Mouse (Mus musculus) embryo, embryonic 10.5 days (tissue): ENCODE measurements around the gene Cyp1a1.

Experiments
- DNase-seq: peaks from one replicate; pipeline ENCODE4 v3.0.0-alpha.2; 2015; ENCODE audit warnings: low spot score

The Cyp1a1 gene

DNA sequence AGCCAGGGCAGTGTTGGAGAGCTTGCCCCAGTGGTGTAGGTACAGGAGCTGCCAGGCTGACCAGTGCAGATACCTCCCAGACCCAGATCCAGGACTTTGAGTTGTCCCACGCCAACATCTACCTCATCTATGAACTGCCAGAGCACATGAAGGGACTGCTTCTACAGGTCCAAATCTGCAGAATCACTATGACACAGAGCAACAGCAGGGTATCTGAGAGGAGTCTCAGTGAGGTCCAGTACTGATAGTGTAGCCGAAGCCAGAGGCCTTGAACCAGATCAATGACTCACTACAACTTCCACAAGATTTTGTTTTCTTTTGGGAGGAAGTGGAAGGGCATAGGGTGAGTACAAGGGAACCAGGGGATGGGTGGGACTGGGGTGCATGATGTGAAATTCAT is at the start of gene Cyp1a1:
TSS of gene Cyp1a1 (plus strand) at position 178 of the 400 bp plus-strand sequence.
- DNase-seq, result no peak

DNA sequence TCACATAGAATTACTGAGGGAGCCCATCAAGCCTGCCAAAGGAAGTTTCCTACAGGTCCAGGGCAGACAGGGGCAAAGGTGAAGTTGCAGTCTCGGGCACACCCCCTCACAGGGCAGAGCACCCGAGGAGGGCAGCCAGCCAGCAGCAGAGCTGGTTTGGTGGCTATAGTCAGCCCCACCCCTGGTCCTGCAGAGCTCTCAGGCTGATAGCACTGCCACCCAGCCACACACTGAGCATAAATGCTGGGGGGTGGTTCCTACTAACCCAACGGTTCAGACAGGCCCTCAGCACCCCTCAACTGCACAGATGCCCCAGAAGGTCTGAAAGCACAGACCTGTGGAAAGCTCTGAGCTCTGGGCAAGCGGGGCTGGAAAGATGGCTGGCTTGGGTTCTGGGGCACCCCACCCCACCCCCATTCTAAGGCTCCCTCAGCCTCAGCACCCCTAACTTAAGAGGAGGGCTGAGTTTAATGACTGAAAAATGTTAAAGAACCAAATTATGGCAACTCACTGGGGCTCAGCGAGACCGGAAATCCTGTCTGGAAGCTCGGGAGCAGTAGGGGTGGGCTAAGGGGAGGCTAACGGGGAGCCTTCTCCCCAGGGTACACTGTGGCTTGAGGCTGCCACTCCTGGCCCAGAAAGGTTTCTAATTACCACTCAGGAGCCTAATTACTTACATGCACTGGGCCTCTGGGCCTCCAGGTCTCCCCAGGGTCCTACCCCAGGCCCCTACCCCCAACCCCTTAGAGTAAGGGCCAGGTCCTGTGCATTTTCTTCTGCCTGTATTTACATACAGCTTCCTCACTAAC is 48.9 kb upstream of the Cyp1a1 start:
- no peak for DNase-seq

DNA sequence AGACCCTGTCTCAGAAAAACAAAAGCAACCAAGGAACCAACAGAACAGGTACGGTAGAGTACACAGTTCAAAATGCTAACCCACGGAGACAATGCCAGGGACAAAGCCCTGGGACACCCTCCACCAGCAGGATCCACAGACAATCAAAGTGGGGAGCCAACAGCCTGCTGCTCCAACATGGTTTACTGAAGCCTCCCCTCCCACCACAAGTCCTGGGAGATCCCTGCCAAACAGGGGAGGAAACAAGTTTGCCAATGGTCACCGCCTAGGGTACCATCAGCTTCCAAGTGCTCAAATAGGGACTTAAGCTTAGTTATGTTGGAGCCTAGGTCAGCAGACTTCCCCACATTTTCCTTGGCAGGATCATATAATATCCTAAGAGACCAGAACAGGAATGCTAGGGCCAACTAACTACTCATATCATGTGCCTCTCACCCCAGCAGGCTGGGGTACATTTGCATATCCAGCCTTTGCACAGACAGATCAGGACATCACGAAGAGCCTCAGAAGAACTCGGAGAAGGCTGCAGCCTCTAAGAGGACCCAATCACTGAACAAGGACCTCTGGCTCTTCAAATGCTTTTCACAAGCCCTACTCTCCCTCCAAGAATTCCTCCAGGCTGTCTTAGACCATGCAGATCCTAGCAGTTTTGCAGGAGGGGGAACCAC is 47.9 kb upstream of the Cyp1a1 start:
- no peak for DNase-seq

DNA sequence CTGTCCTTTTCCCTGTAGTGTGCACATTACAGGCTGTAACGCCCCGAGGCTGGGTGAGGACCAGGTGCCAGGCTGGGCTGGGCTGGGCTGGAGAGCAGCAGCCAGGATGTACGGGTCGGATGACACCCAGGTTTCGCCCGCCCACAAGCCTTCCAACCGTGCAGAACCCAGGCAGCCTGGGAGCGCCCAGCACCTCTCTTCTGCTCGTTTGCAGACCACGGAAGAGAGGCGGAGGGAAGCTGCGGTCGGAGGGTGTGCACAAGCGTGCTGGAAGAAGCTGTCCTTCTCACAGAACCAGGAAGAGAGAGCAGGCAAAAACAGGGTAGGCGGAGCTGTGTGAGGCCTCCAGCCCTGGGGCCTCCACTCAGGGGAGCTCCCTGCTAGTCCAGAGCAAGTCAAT is 47.3 kb upstream of the Cyp1a1 start:
- DNase-seq, result no peak

- DNase-seq, result no peak
These were observed 46.7 kb upstream of the Cyp1a1 start for GRCm38 (mm10) chr9:57641022-57641421.

DNA sequence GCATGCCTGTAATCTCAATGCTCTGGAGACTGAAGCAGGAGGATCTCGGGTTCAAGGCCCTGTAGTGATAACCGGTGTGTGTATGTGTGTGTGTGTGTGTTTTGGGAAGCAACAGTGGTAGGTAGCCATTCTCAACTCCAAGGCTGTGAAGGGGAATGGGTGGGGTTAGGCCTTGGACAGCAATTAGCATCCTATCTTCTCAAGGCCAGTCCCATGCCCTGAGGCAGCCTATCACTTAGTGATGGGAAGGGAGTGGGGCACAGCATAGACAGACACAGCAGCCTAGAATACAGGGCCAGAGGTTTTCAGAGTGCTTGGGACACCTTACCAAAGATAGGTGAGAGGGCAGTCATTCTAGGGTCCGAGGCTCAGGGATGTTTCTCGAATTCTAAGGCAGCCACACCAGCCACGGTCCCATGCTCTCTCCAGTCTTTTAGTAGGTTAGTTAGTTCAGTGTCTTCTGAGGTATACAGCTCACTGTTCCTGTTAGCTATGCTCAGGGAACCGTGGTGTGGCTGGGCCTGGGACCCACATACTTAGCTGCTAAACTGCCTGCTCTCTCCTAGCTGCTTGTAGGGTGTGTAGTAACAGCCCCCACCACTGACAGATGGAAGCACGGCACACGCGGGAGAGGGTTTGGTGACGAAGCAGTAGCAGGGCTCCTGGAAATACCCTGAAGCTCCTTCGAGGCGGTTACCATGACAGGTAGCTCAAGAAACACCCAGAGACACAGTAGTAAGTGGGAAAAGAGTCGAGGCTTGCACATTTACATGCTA is 45.8 kb upstream of the Cyp1a1 start:
- no peak for DNase-seq

GRCm38 (mm10) chr9:57643169-57643855 is 44.4 kb upstream of the Cyp1a1 start:
- DNase-seq, result no peak

- DNase-seq, result no peak
These were observed 43.9 kb upstream of the Cyp1a1 start for GRCm38 (mm10) chr9:57643856-57644180.

DNA sequence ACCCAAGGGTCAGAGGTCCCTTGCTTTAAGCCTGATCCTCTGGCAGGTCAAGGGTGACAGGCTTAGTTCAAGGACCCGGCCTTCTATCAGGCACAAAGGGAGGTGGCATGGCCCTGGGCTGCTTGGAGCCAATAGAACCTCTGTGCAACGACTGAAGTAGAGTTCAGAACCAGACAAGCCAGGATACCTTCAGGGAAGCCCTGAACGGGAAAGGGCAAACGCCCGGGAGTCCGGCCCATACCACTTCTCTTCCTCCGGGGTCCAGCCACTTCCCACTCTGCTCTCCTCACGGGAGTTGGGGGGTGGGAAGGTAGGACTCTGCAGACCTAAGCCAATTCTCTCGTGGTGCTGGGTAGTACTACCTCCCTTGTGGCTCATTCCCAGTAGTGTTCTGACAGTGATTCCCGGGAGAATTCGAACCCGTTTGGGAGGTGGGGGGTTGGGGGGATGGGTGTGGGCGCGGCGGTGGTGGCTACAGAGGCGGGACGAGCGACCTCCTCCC is 43.2 kb upstream of the Cyp1a1 start:
- peak; percentile 49 for DNase-seq

DNA sequence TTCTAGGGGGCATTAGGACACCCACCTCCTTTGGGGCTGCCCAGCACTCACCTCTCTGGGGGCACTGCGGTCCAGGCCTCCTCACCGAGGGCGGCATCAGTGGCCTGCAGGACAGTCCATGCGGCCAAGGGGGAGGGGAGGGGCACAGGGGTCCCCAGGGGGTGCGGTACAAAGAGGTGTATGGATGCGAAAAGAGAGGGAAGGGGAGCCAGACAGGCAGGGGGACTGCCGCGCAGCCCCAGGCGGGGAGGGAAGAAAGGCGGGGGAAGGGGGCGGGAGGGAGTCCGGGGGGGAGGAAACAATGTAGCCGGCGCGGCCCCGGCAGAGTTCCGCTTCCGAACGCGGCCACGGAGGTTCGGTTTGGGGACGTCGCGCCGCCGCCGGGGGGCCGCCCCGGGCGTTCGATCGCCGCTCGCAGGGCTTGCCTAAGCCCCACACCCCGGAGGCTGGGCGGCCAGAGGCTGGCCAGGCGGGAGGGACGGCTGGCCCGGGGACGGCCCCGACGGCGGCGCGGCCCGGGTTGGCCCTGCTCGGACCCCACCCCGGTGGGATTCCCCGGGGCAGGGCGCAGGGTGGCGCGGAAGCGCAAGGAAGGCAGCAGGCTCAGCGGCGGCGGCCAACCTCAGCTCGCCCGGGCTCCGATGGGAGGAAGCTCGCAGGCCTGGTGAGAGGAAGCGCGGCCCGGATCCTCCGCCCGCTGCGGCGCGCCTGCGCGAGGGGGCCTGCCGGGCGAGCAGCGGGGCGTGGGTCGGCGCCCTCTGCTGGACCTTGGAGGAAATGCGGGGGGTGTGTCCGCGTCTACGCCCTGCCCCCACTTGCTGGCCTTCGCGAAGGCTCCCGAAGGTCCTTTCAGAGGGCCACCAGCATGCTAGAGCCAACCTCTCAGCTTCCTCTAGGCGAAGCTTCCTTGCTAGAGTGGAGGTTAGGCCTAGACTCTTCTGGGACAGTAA is 42.5 kb upstream of the Cyp1a1 start:
- DNase-seq, result peak; percentile 93

DNA sequence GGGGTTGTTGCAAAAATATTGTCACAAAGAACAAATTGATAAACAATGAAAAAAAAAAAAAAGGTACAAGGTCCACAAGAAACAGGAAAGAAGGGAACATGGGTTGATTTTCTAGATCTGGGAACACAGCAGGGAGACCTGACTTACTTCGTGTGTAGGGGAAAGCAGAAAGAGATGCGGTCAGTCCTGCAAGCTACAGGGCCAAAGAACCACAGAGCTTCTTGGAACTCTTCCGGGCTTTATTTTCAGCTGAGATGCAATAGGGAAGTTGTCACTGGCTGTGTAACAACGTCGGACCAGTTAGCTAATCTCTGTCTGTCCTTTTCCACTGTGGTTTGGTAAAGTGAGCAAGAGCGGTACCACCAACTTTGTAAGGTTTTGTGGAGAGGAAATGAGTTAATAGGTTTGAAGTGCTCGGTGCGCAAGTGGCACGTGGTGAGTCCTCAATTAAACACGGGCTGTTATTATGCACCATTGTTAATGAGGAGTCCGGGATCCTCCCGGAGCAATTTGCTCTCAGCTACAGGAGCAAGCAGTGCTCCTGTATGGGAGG is 41.1 kb upstream of the Cyp1a1 start:
- no peak for DNase-seq

- DNase-seq, result no peak
These were observed 40.2 kb upstream of the Cyp1a1 start for GRCm38 (mm10) chr9:57647286-57648108.

- no peak for DNase-seq
These were observed 37.5 kb upstream of the Cyp1a1 start for GRCm38 (mm10) chr9:57650130-57650785.

DNA sequence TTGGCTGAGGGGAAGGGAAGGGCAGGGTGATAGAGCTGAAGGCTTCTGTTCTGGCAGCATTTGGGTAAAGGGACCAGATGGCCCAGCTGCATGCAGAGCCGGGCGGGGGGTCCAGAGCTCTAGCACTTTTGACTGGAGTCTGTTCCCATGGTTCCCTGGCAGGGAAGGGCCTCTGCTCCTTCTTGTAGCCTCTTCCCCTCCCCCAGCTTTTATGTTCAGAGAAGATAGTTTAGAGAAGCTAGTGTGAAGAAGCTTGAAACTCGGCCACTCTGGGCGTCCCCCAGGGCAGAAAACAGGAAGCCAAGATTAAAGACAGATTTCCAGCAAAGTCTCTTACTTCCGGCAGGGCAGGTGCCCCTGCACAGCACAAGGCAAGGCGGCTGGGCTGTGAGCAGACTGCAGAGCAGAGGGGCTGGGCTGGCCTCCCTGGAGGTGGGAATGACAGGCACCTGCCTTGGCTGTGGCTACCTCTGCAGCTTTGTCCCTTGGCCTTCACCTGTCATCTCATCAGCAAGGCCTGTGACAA is 36.9 kb upstream of the Cyp1a1 start:
- DNase-seq, result peak; percentile 42

DNA sequence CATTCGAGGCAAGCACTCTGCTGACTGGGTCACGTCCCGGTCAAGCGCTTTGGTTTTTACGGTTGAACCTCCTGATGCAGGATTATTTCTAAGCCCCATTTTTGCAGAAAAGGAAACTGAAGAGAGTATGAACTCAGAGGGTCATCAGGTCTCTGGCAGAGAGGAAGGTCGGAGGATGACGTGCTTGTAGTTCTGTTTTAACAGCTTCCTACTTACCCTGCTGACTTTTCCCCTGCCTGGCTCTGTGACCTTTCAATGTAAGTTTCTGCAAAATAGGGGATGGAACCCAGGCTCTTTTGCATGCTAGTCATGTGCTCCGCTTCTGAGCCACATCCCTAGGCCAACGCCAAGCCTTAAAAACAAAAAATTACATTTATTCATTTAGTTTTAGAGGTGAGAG is 35.4 kb upstream of the Cyp1a1 start:
- DNase-seq, result no peak

DNA sequence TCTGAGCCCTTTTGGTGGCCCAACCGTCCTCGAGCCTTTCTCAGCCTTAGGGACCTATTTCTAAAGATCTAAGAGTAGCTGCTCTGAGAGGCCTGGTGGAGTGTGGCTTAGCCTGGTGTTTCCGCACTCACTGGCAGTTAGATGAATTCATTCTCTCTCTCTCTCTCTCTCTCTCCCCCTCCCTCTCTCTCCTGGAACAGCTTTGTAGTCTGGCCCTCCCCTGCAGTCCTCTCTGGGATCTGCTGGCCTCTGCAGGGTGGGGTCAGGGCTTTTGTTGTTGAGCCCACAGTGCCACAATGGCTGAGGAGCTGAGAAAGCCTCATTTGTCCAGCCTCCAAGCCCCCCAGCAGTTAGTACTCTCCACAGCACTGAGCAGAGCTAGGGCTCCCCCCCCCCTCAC is 34.9 kb upstream of the Cyp1a1 start:
- DNase-seq, result peak; percentile 59

DNA sequence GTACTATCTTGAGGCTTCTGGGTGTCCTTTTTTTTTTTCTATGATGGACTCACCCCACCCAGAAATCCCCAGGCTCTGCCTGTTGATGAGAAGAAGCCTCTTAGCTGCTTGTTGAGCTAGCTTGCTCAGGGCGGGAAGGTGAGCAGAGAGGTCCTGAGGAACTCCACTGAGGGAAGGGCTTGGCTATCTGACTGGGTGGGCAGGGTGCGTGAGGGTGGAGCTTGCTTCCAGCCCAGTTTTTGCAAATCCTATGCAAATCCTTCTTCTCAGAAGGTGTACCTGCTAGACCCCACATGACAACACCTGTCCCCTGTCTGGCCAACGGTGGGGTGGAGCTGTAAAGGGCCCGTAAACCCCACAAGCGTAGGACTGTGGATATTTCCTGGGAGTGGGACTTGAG is 34.4 kb upstream of the Cyp1a1 start, which contains the start of gene Csk:
TSS of gene Csk (minus strand) at position 349 of the 400 bp plus-strand sequence.
- no peak for DNase-seq

- no peak for DNase-seq
These were observed 32.8 kb upstream of the Cyp1a1 start for GRCm38 (mm10) chr9:57654966-57655365.

DNA sequence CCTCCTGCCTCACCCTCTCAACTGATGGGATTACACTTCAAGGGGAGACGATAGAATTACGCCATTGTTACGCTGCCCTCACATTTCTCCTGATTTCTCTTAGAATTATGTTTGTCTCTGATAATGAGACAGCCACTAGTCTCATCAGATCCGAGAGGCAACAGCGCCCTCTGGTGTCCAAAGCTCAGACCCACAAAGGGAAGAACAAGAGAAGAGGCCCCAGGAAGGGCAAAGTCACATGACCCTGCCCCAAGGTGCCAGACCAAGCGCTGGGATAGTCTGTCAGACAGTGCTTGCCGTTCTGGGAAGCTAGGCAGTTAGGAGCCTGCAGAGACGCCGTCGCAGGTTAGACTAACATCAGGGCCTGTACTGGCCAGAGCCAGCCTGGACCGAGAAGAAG is 32.0 kb upstream of the Cyp1a1 start:
- peak; percentile 99 for DNase-seq
